Mouse (Mus musculus): ENCODE results near the gene Cacna2d3.

The Cacna2d3 gene

DNA sequence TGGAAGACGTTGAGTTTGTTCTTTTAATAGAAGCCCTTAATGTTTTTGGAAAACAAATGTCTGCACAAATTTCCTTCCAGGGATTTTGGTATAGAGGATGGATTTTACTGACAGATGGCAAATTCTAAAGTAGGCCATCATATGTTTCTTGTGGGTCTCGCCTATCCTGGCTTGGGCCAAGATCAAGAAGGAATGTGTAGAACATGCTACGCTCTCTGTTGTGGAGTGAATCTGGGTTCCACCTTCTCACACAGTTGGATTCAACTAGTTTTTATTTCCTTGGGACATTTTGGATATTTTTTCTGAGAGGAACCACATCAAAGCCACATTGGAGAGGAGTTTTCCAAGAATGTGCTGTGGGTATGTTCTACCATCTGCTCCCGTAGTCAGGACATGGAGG is 835.0 kb downstream of the Cacna2d3 start:
- no peak for DNase-seq

DNA sequence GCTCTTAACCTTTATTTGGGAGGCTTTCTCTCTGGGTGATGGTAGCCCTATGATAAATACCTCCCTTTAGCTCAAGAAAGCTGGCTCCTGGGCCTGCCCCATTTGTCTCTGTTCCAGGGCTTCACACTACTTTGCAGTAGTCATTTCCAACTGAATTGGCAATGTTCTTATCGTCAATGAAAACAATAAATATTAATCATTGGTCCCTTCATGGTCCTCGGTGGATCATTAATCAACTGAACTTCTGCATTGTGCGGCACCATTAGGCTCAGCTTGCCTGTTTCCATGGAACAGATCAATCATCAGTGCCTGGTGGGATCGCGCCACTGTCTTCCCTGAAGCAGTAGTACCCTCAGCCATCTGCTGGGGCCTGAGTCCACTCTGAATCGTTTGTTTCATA is 850.7 kb downstream of the Cacna2d3 start:
- peak; percentile 58 for DNase-seq

DNA sequence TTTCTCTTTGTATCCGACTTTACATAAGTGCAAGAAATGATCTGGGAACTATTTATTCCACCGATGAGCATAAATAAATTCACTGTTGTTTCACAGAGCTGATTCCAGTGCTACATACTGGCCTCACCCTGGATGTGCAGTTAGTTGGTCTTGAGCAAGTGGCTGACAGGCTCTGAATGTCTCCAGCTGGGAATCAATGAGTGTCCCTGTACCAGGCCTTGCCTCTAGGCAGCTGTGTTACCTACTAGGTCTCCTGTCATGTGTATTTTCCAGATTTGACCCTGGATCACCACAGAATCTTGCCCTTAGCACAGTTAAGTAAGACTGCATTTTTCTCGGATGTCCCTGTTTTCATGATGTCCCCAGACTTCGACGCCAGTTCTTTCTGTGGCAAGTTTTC is 851.3 kb downstream of the Cacna2d3 start:
- DNase-seq, result no peak

DNA sequence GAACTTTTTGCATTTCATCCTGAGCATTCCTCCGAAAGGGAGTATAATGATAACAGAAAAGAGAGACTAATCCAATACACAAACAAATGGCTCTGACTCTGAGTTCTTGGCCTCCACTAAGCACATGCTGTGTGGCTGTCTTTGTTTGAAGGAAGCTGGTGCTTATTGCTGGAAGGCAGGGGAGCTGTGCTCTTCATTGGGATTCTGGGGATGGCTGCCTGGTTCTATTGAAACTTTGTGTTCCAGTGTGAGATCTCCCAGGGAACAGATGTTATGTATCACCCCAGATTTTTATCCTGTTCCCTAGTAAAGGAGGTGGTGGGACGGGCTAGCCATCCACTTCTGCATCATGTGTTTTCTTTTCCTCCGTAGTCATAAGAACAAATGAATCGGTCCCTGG is 856.7 kb downstream of the Cacna2d3 start:
- DNase-seq, result no peak

DNA sequence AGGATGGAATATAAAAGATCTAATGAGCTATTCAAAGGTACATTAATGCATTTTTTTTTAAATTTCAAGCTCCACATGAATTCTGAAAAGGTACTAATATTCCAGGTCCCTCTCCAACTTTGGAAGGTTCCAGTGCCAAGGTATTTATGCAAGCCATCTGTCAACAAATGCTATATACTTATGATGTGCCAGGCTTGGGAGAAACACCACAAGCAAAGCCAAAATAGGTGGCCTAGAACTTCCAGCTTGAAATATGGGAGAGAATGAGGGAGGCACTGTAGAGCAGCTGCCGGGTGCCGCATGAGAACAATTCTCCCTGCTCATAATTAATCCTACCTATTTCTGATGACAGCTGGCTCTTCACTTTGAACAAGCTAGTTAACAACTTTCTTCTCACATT is 860.5 kb downstream of the Cacna2d3 start:
- DNase-seq, result no peak
